Mouse (Mus musculus): ENCODE measurements at regions not wholly inside any gene's neighbourhood (a gene's known extent, or its start where the extent isn't known, plus 50 kb on each side); places are given as distances from the start of the nearest gene placed in this dataset.

- no peaks in the 10 kb centered on the region for H3K4me1 ChIP-seq (ENCODE audit: control insufficient read depth in 2 of 2, insufficient read depth in 2 of 2, low read length in 2 of 2, poor library complexity in 1 of 2)
Observed at GRCm38 (mm10) chr8:65180447-65180846, 51.1 kb upstream of the BC030870 start.

More at GRCm38 (mm10) chr8:65180447-65180846, 51.1 kb upstream of the BC030870 start:
- TF ChIP-seq MAFK (IDR thresholded peaks at IDR 0.05; ENCODE audit: insufficient read depth, low read depth, low read length) (no peak), CHD2 (IDR thresholded peaks at IDR 0.05; ENCODE audit: low read depth, low read length) (no peak), ZNF384 (IDR thresholded peaks at IDR 0.05; ENCODE audit: low read depth, low read length) (no peak), HCFC1 (IDR thresholded peaks at IDR 0.05; ENCODE audit: borderline replicate concordance, insufficient read depth, low read length) (no peak), ZC3H11A (IDR thresholded peaks at IDR 0.05; ENCODE audit: borderline replicate concordance, low read depth, low read length) (no peak)
- DNase-seq (ENCODE audit: low read depth, low spot score): no peak
- Histone ChIP-seq H3K36me3 (ENCODE audit: control insufficient read depth, insufficient read depth, low read length, poor library complexity, severe bottlenecking) (no peaks in the 10 kb centered on the region), H3K9me3 (ENCODE audit: control insufficient read depth, insufficient read depth, low read depth, low read length) (no peaks in the 10 kb centered on the region), H3K4me3 (ENCODE audit: insufficient read depth in 1 of 2, low read depth in 1 of 2, low read length in 2 of 2, poor library complexity in 1 of 2, severe bottlenecking in 1 of 2) (no peak overlapping the region), H3K27ac (ENCODE audit: insufficient read depth, low read depth, low read length, poor library complexity, severe bottlenecking) (no peak overlapping the region), H3K9ac (ENCODE audit: insufficient read depth, low read depth, low read length, poor library complexity, severe bottlenecking) (no peak overlapping the region)
- in situ Hi-C loops (cut with MboI; ENCODE audit: low sequenced_read_pairs in 2 of 2, unreplicated experiment in 2 of 2): no loop called here

All from ES-E14 (cell line).